Mouse (Mus musculus) adrenal gland, postnatal 36 days (tissue): ENCODE results near the gene Gm340. TPM values are rescaled to one million over a fixed set of nuclear protein-coding genes. Genes with fewer than 3 reads are reported as not detected.

Source experiments
- DNase-seq, 2 experiments: peaks; one replicate each; pipeline ENCODE4 v3.0.0; 2021; ENCODE audit warnings: mixed read lengths in 1 of 2
- microRNA-seq: library from miRNA; unstranded; fragments of <30 nt; microRNA quantifications from one replicate; pipeline ENCODE4 v1.2.0, GENCODE M21; 2021
- total RNA-seq, 2 experiments: library from RNA; stranded (reverse); gene quantifications; 2 replicates each; pipeline ENCODE4 v1.2.3; 2021

The Gm340 gene
- total RNA-seq, 2 experiments from 2014 or later: 12.4 to 17.4 TPM

- no peak for DNase-seq
Observed at GRCm38 (mm10) chr19:41613325-41614087, 31.3 kb downstream of the Gm340 start.

- DNase-seq: no peak
Observed at GRCm38 (mm10) chr19:41615606-41616224, 33.5 kb downstream of the Gm340 start.

GRCm38 (mm10) chr19:41616274-41616673 is 34.1 kb downstream of the Gm340 start:
- peak; percentile 25 to 50 for DNase-seq

- DNase-seq: no peak
Observed at GRCm38 (mm10) chr19:41617102-41617501, 34.9 kb downstream of the Gm340 start.

GRCm38 (mm10) chr19:41618153-41618657 is 36.0 kb downstream of the Gm340 start:
- no peak for DNase-seq

GRCm38 (mm10) chr19:41618771-41619385 is 36.7 kb downstream of the Gm340 start:
- peak; percentile 56 to 59 for DNase-seq

- no peak for DNase-seq
Observed at GRCm38 (mm10) chr19:41620366-41621092, 38.4 kb downstream of the Gm340 start.

GRCm38 (mm10) chr19:41628970-41629369 is 46.8 kb downstream of the Gm340 start:
- no peak for DNase-seq

GRCm38 (mm10) chr19:41629532-41629931 is 47.4 kb downstream of the Gm340 start:
- DNase-seq: peak; percentile 35 to 64

GRCm38 (mm10) chr19:41634099-41634498 is 51.9 kb downstream of the Gm340 start:
- DNase-seq: no peak

- no peak for DNase-seq
Observed at GRCm38 (mm10) chr19:41634999-41635398, 52.8 kb downstream of the Gm340 start.

Small RNAs within 50 kb of the gene (microRNA-seq; reads per million reads assigned to microRNA genes)
- gene Mir8091: not detected

Other genes starting within 250 kb of the Gm340 start
- 10 to 100 TPM in 1 of 2 experiments, 1 to 10 TPM in 1; 9.1 to 19.5 TPM for gene Pik3ap1, start 197.3 kb upstream of the Gm340 start, total RNA-seq
- gene Lcor, start 99.7 kb upstream of the Gm340 start, total RNA-seq: 10 to 100 TPM; 15.7 to 16.6 TPM
- gene Slit1, start 161.3 kb downstream of the Gm340 start, total RNA-seq: 10 to 100 TPM in 1 of 2 experiments, 1 to 10 TPM in 1; 7.6 to 18.4 TPM
- 1 to 10 TPM; 5.0 to 5.8 TPM for gene Arhgap19, start 219.7 kb downstream of the Gm340 start, total RNA-seq
- gene Frat1, start 247.6 kb downstream of the Gm340 start, total RNA-seq: 1 to 10 TPM; 4.9 to 7.8 TPM